Mouse (Mus musculus) heart, postnatal 14 days (tissue): ENCODE results near the gene Ubr3. TPM values are rescaled to one million over a fixed set of nuclear protein-coding genes. Genes with fewer than 3 reads are reported as not detected.

Source experiments
- total RNA-seq, 2 experiments: library from RNA; stranded (reverse); gene quantifications; 2 replicates each; pipeline ENCODE4 v1.2.3; 2021

The Ubr3 gene
- total RNA-seq, 2 experiments from 2014 or later = 110 to 118 TPM

Other genes with a start within 250 kb of the Ubr3 start
- gene Klhl41, start 227.1 kb upstream of the Ubr3 start, total RNA-seq = 10 to 100 TPM; 60.5 to 62.0 TPM
- 10 to 100 TPM; 29.7 to 30.5 TPM for gene Fastkd1, start 183.7 kb upstream of the Ubr3 start, total RNA-seq
- gene Ppig, start 174.7 kb upstream of the Ubr3 start, total RNA-seq = 10 to 100 TPM; 44.0 to 44.9 TPM
- under 1 TPM; 0.29 to 0.66 TPM for gene Ccdc173, start 107.7 kb upstream of the Ubr3 start, total RNA-seq
- gene Phospho2, start 107.6 kb upstream of the Ubr3 start, total RNA-seq = 10 to 100 TPM; 20.7 to 25.0 TPM
- gene Klhl23, start 75.3 kb upstream of the Ubr3 start, total RNA-seq = 10 to 100 TPM; 41.1 to 42.8 TPM
- 10 to 100 TPM; 69.4 to 74.7 TPM for gene Ssb, start 35.7 kb upstream of the Ubr3 start, total RNA-seq
- gene Mettl5, start 11.6 kb upstream of the Ubr3 start, total RNA-seq = 10 to 100 TPM; 19.1 to 20.2 TPM
- gene Myo3b, start 141.9 kb downstream of the Ubr3 start, total RNA-seq = under 1 TPM in 1 of 2 experiments, not detected in 1; 0.05 TPM